Mouse (Mus musculus): ENCODE measurements around the gene Tubb1.

Tubb1 gene

DNA sequence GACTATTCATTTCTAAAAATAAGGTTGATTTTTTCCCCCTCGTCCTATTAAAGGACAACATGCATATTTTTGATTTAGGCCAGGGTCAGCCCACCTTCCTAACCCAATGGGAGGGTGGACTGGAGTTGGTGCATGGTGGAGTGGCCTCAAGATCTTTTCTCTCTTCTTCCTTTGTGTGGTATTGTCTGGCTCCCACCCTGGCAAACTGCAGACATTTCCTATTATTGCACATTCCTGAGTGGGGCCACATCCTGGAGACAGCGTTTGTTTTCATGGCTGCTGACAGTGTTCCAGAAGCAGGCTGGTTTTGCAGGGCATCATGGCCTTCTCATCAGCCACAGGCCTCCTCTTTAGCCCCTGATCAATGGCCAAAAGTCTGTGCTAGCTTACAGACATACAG, 7.4 kb upstream of the Tubb1 start:
- DNase-seq (ENCODE audit: low spot score) = no peak

DNA sequence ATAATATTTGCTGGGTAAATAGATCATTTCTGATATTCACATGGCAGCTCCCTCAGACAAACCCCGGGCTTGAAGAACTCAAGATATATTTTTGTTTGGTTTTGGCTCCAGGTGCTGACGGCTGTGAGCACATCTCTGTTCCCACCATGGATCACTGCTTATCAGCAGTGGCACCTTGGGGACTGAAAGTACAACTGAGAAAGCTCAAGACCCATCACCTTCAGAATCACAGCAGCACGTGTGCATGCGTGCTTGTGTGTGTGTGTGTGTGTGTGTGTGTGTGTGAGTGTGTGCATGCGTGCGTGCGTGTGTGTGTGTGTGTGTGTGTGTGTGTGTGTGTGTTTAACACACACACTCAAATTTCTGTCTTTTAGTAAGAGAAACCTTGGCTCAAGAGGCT, 6.1 kb upstream of the Tubb1 start:
- DNase-seq (ENCODE audit: low spot score) = no peak

GRCm38 (mm10) chr2:174445018-174445417, 5.5 kb upstream of the Tubb1 start:
- no peak for DNase-seq (ENCODE audit: low spot score)

DNA sequence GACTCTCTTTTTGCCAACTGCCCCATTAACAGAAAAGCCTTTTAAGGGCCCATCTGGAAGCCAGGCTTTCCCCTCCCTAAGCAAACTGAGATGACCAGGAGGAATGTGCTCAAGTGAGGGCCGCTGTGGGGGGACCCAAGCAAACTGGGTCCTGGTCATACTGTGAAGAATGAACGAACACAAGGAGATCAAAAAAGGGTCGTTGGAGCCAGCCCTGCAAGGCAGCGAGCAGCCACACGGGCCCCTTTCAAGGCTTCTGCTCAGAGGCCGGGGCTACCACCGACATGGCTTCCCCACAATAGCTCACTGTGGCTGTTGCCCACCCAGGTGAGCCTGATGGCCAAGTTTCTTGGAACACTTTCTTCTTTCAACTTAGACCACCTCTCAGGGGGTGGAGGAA, 4.0 kb upstream of the Tubb1 start:
- DNase-seq (ENCODE audit: low spot score) = no peak

DNA sequence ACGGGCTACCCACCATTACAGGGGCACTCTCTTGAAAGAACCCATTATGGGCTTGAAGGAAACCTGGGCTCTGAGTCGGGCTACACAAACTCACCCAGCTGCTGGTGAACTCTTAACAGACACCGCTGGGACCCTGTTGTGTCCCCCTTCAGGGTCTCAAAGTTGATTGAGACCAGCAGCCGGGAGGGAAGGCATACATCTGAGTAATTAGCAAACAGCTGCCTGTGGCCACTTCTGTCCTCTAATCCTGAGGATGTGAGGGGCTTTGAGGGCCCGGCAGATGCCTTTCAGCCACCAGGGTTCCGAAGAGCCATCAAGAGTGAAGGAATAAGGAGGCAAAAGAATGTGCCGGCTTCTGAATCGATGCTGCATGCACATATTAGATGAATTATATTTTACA, 3.6 kb upstream of the Tubb1 start:
- no peak for DNase-seq (ENCODE audit: low spot score)

GRCm38 (mm10) chr2:174448405-174448804, 2.1 kb upstream of the Tubb1 start:
- DNase-seq (ENCODE audit: low spot score) = no peak

- no peak for DNase-seq (ENCODE audit: low spot score)
These were observed 3.2 kb downstream of the Tubb1 start for GRCm38 (mm10) chr2:174453681-174454080.

GRCm38 (mm10) chr2:174459365-174459764, 8.9 kb downstream of the Tubb1 start:
- no peak for DNase-seq (ENCODE audit: low spot score)

DNA sequence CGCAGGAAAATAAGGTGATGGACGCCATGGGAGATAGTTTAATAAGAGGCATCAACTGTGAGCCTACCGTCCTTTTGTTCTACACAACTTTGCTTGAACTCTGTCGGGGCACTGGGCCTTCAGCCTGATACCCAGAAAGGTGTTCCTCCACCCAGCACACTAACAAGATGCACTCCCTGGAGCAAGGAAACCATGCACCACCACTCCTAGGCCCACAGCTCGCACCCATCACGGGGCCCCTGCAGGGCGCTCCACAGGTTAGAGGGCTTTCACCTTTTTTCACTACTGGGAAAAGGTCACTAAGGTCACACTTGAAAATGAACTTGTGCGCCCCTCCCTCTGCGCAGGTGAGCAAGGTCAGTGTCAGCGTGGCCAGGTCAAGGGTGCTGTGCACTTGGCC, 12.9 kb downstream of the Tubb1 start:
- no peak for DNase-seq (ENCODE audit: low spot score)

GRCm38 (mm10) chr2:174463789-174464523, 13.5 kb downstream of the Tubb1 start, which contains the start of gene Atp5e:
TSS of gene Atp5e (minus strand) at chr2:174464105.
- DNase-seq (ENCODE audit: low spot score) = peak; percentile 93

GRCm38 (mm10) chr2:174470333-174470732, 19.8 kb downstream of the Tubb1 start:
- DNase-seq (ENCODE audit: low spot score) = no peak

DNA sequence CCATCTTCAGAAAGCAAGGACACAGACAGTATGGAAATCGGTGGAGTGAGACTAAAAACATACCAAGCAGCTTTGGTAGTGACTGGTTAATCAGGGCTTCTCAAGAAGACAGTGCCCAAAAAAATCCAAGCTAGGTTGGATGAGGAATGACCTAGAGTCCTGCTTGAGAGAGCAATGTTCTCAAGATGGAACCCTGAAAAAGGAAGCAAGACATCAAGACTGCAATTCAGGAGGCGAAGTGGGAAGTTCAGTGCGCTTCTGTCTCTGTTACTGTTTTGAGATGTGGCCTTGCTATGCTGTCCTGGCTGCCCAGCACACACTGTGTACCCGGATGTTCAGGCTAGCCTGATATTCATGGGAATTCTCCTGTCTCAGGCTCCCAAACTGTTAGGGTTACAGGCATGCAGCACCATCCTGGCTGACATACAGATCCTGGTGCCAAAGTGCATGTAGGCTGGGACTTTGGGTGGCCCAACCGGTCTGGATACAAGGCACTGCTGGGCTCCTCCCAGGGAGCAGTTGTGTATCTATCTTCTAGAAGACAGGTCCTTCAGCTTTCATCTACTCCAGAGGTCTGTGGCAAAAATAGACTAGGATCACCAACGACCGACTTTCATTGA, 20.4 kb downstream of the Tubb1 start:
- DNase-seq (ENCODE audit: low spot score) = no peak

GRCm38 (mm10) chr2:174472407-174472806, 21.9 kb downstream of the Tubb1 start:
- no peak for DNase-seq (ENCODE audit: low spot score)

DNA sequence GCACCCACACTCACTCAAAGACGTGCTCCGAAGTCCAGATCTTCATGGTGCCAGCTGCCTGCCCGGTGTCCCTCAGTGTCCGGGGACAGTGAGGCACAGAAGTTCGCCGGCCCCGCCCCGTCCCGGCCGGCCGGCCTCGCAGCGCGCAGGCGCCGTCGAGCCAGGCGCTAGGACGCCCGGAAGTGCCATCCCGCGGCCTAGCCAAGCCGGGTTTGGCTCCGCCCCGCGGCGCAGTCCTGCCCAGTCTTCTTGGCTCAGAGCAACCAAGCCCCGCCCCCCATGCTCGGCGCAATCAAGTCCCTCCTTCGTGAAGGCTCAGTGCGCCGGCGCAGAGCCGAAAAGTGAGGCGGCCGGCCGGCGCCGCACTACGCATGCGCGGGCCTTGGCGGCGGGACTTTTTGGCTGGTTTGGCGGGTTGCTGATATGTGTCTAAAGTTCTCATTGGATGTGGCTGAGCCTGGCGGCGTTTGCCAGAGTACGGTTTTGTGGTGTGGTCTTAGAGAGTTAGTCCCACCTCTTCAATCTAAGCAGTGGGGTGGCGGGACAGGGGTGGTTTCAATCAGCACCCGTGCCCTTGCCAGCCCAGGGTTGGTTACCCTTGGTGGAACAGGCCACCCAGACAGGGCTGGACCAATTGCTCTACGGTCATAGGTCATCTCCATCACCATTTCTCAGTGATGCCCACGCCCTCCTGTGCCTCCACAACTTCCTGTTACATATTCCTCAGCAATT, 22.5 kb downstream of the Tubb1 start, which contains the start of gene Prelid3b:
Gene Prelid3b, minus strand, starts transcription at position 264 of the 732 bp plus-strand sequence.
- peak; percentile 100 for DNase-seq (ENCODE audit: low spot score)

DNA sequence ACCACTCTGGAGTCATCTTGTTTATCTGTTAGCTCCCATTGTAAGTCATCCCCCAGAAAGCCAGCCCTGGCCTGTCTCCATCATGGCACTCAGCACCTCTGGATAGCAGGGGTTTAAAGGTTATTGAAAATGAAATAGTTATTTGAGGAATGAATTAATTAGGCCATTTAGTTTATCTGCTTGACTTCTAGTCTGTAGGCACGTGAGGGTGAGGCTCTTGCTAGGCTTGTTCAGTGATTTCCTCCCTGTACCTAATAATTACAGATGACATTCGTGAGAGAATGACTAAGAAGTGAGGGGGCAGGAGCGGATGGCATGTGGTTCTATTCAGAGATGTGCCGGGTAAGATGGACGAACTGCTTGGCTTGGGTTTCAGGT, 23.0 kb downstream of the Tubb1 start:
- DNase-seq (ENCODE audit: low spot score) = no peak

GRCm38 (mm10) chr2:174477543-174478319, 27.2 kb downstream of the Tubb1 start:
- no peak for DNase-seq (ENCODE audit: low spot score)

GRCm38 (mm10) chr2:174478746-174479145, 28.3 kb downstream of the Tubb1 start:
- DNase-seq (ENCODE audit: low spot score) = no peak

- DNase-seq (ENCODE audit: low spot score) = no peak
These were observed 36.5 kb downstream of the Tubb1 start for GRCm38 (mm10) chr2:174487005-174487404.

GRCm38 (mm10) chr2:174492858-174493257, 42.4 kb downstream of the Tubb1 start:
- DNase-seq (ENCODE audit: low spot score) = no peak

- no peak for DNase-seq (ENCODE audit: low spot score)
These were observed 50.5 kb downstream of the Tubb1 start for GRCm38 (mm10) chr2:174500814-174501503.

DNA sequence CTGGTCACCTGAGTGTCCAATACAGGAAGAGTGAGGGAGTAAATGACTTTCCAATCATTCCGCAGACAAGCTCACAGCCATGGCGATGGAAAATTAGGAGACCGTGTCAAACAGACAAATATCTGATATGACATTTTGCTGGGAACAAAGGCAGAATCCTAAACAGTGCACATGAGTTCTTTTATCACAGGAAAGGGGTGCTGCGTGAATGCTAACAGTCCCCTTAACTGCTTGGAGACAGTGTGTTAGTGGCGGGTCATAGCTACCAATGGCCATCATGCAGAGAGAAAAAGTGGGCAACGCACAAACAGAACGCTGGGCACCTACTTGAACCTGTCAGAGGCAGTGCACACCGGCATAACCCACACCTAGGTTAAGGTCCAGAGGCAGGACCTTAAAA, 51.0 kb downstream of the Tubb1 start:
- DNase-seq (ENCODE audit: low spot score) = no peak

DNA sequence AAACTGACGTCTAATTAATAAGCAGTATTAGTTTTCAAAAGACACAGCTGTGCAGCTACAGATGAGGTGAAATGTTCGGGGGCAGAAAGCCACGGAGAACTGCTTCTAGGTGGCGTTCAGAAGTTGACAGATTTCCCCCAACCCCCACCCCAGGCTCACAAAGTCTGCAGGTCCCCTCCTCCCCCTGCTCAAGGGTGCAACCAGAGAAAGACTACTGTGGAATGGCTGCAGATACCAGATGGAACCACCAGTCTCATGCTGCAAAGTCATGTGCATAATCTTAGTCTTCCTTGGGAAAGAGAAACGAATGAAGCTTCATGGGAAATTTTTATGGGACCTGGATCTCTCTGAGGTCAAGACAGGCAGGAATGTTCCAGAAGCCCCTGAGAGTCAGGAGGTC, 51.8 kb downstream of the Tubb1 start:
- DNase-seq (ENCODE audit: low spot score) = peak; percentile 54

Data from MN1 (cell line).